Mouse (Mus musculus) heart, postnatal 0 days (tissue): Measurements from ENCODE around the gene Churc1. TPM values are rescaled to one million over a fixed set of nuclear protein-coding genes. Genes with fewer than 3 reads are reported as not detected.
A peak's percentile ranks its signal among the peaks of the same experiment; 100 is the strongest.

Experiments used
- ATAC-seq: fragments of 200-750 bp; cut with Nextera tagmentation; 2 replicates; pipeline ENCODE4 v1.8.0; 2017; ENCODE audit warnings: low read depth, moderate number of reproducible peaks, moderate library complexity; ENCODE audit not compliant: insufficient read depth
- DNase-seq: peaks from one replicate; pipeline ENCODE4 v3.0.0-alpha.2; 2016; ENCODE audit warnings: low spot score
- H3K27ac ChIP-seq: fragments of 300-500 bp; sonication (generic); 2 replicates; pipeline ENCODE4 v1.5.1; 2014; ENCODE audit warnings: low read depth, mild to moderate bottlenecking
- H3K27me3 ChIP-seq: fragments of 300-500 bp; sonication (generic); 2 replicates; pipeline ENCODE4 v1.6.1; 2014; ENCODE audit warnings: low read length, mixed read lengths; ENCODE audit not compliant: control insufficient read depth, insufficient read depth
- H3K36me3 ChIP-seq: fragments of 300-500 bp; sonication (generic); replicated peaks from 2 replicates; pipeline ENCODE4 v1.6.1; 2014; ENCODE audit warnings: low read length, mixed read lengths; ENCODE audit not compliant: control insufficient read depth, insufficient read depth
- H3K4me1 ChIP-seq: fragments of 300-500 bp; sonication (generic); 2 replicates; pipeline ENCODE4 v1.6.1; 2014; ENCODE audit warnings: antibody characterized with exemption; ENCODE audit not compliant: control insufficient read depth, insufficient read depth
- H3K4me2 ChIP-seq: fragments of 300-500 bp; sonication (generic); 2 replicates; pipeline ENCODE4 v1.6.1; 2014; ENCODE audit warnings: low read depth, mild to moderate bottlenecking, low read length, moderate library complexity
- H3K4me3 ChIP-seq: fragments of 300-500 bp; sonication (generic); 2 replicates; pipeline ENCODE4 v1.5.1; 2014; ENCODE audit warnings: low read depth, low read length
- H3K9ac ChIP-seq: fragments of 300-500 bp; sonication (generic); replicated peaks from 2 replicates; pipeline ENCODE4 v1.6.1; 2014; ENCODE audit warnings: low read depth, low read length, mixed read lengths
- H3K9me3 ChIP-seq: fragments of 300-500 bp; sonication (generic); replicated peaks from 2 replicates; pipeline ENCODE4 v1.6.1; 2016; ENCODE audit warnings: low read length; ENCODE audit not compliant: control insufficient read depth
- CTCF ChIP-seq: IDR thresholded peaks from 2 replicates; pipeline ENCODE4 v1.5.1; 2016; ENCODE audit warnings: antibody characterized with exemption, control low read depth, low read depth
- EP300 ChIP-seq: IDR thresholded peaks from 2 replicates; pipeline ENCODE4 v1.6.1; 2016; ENCODE audit warnings: antibody characterized with exemption, low read depth
- WGBS: fragments of 180-500 bp; shearing (Covaris S2); extraction: QIAGEN DNeasy Blood & Tissue Kit; methylation state at CpG from one replicate; pipeline ENCODE4 v1.1.7; 2014; 5-methylcytosine and 5-hydroxymethylcytosine counted together
- polyA plus RNA-seq: library from polyadenylated mRNA; unstranded; fragments of >200 nt; fragmentation: Nextera tagmentation; extraction: Ambion mirVana; gene quantifications from 2 replicates; pipeline ENCODE4 v1.2.1, GENCODE M21; 2015
- total RNA-seq: library from RNA; depleted of rRNA; stranded (reverse); fragments of >200 nt; gene quantifications from 2 replicates; pipeline ENCODE4 v1.2.3, GENCODE M21; 2014; ENCODE audit warnings: low replicate concordance

Churc1 gene
- total and polyA plus RNA-seq, 2 experiments from 2014 or later = 131 to 307 TPM

DNA sequence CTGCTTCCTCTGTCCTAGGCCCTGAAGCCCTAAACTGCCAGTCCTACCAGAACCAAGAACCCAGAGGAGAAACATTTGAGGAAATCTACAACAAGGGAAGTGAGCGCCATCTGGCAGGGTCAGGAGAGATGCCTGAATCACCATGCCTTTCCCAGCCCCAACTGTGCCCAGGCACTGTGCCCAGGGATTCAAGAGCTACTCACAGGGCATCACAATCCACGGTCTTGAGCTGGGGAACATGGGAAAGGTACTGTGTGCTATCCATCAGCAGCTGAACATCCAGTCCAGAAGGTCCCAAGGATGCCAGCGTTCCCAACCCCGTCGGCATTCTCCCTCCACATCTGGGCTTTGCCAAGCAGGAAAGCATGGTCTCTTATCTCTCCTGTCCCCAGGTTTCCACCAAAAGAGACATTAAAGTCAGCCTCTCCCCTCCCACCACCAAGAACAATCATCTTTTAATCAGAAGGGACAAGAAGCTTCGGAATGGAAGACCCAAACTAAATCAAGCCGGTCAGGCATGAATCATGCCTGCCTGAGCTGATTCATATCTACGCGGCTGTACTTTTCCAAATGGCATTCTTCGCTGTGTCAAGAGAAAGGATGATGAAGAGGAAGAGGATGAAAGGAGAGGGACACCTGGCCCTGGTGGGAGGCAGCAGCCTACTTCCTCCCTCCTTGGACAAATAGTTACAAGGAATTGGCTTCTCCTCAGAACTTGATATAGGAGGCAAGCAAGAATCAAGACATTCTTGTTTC lies 39.9 kb downstream of the Churc1 start:
- no peaks in the 10 kb centered on the region for H3K27me3 ChIP-seq
- no peaks in the 10 kb centered on the region for H3K9me3 ChIP-seq
- H3K36me3 ChIP-seq = no peaks in the 10 kb centered on the region
- H3K9ac ChIP-seq = no peak overlapping the region
- H3K4me2 ChIP-seq = no peak overlapping the region
- 77% methylated on average over 10 of the region's 10 CpGs for WGBS
- TF ChIP-seq CTCF (no peak), EP300 (no peak)
- H3K4me3 ChIP-seq = no peak overlapping the region
- no peak for ATAC-seq
- peaks cover 4% of the 10 kb centered on the region; the same call in 1 of the 2 replicates for H3K4me1 ChIP-seq
- no peak overlapping the region for H3K27ac ChIP-seq
- no peak for DNase-seq

- WGBS = 64% methylated on average over 10 of the region's 10 CpGs
- DNase-seq = no peak
- TF ChIP-seq CTCF = no peak
- no peak for TF ChIP-seq EP300
Observed at GRCm38 (mm10) chr12:76807796-76808195, 42.5 kb downstream of the Churc1 start.

DNA sequence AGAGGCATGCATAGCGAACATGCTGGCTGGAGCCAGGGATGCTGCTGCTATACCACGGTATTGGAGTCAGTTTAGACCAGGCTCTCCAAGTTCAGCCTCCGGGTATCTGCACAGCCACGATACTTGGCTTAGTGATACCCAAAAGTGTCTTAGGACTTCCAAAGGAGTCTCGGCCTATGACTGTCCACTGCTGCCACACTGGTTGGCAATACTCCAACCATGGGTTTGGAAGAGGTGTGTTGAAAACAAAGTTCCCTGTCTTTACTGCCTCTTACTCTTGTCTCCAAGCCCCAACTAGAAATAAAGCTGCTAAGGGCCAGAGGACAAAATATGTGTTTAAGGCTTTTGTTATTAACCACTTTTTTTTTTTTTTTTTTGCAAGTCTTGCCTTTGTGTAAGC lies 45.2 kb downstream of the Churc1 start:
- TF ChIP-seq CTCF = no peak
- no peak for TF ChIP-seq EP300
- DNase-seq = no peak
- ATAC-seq = no peak
- H3K4me1 ChIP-seq = no peaks in the 10 kb centered on the region
- H3K36me3 ChIP-seq = no peaks in the 10 kb centered on the region
- H3K9ac ChIP-seq = no peak overlapping the region
- no peak overlapping the region for H3K27ac ChIP-seq
- no peaks in the 10 kb centered on the region for H3K9me3 ChIP-seq
- 84% methylated on average over 5 of the region's 5 CpGs for WGBS
- H3K4me3 ChIP-seq = no peak overlapping the region
- H3K27me3 ChIP-seq = no peaks in the 10 kb centered on the region
- no peak overlapping the region for H3K4me2 ChIP-seq

More at GRCm38 (mm10) chr12:76807796-76808195, 42.5 kb downstream of the Churc1 start:
- Histone ChIP-seq H3K9ac (no peak overlapping the region), H3K36me3 (no peaks in the 10 kb centered on the region), H3K27ac (no peak overlapping the region), H3K9me3 (no peaks in the 10 kb centered on the region), H3K4me2 (no peak overlapping the region), H3K27me3 (no peaks in the 10 kb centered on the region), H3K4me3 (no peak overlapping the region), H3K4me1 (peaks cover 4% of the 10 kb centered on the region; the same call in 1 of the 2 replicates)
- no peak for ATAC-seq

GRCm38 (mm10) chr12:76811006-76811405 lies 45.7 kb downstream of the Churc1 start:
- Histone ChIP-seq H3K4me2 (no peak overlapping the region), H3K4me3 (no peak overlapping the region), H3K27me3 (no peaks in the 10 kb centered on the region), H3K4me1 (no peaks in the 10 kb centered on the region), H3K36me3 (no peaks in the 10 kb centered on the region), H3K27ac (no peak overlapping the region), H3K9ac (no peak overlapping the region), H3K9me3 (no peaks in the 10 kb centered on the region)
- DNase-seq (no peak), ATAC-seq (no peak)
- TF ChIP-seq CTCF = no peak
- no peak for TF ChIP-seq EP300
- 77% methylated on average over 4 of the region's 4 CpGs for WGBS

GRCm38 (mm10) chr12:76813543-76813942 lies 48.2 kb downstream of the Churc1 start:
- H3K9me3 ChIP-seq = no peaks in the 10 kb centered on the region
- H3K36me3 ChIP-seq = no peaks in the 10 kb centered on the region
- no peak overlapping the region for H3K9ac ChIP-seq
- ATAC-seq (peak; percentile 62), DNase-seq (no peak)
- H3K27me3 ChIP-seq = no peaks in the 10 kb centered on the region
- no peaks in the 10 kb centered on the region for H3K4me1 ChIP-seq
- H3K4me3 ChIP-seq = no peak overlapping the region
- no peak overlapping the region for H3K4me2 ChIP-seq
- TF ChIP-seq CTCF (no peak), EP300 (no peak)
- whole genome bisulfite sequencing = 60% methylated on average over 10 of the region's 10 CpGs
- H3K27ac ChIP-seq = no peak overlapping the region

- WGBS = 79% methylated on average over 2 of the region's 2 CpGs
- Histone ChIP-seq H3K4me3 (no peak overlapping the region), H3K36me3 (no peaks in the 10 kb centered on the region), H3K4me1 (no peaks in the 10 kb centered on the region), H3K27me3 (no peaks in the 10 kb centered on the region), H3K9me3 (no peaks in the 10 kb centered on the region), H3K27ac (no peak overlapping the region), H3K4me2 (no peak overlapping the region), H3K9ac (no peak overlapping the region)
- no peak for DNase-seq
- TF ChIP-seq CTCF = no peak
- TF ChIP-seq EP300 = no peak
- no peak for ATAC-seq
Observed at GRCm38 (mm10) chr12:76814120-76814519, 48.8 kb downstream of the Churc1 start.
